Mouse (Mus musculus): Measurements from ENCODE around the gene Atp13a4.

Gene Atp13a4

DNA sequence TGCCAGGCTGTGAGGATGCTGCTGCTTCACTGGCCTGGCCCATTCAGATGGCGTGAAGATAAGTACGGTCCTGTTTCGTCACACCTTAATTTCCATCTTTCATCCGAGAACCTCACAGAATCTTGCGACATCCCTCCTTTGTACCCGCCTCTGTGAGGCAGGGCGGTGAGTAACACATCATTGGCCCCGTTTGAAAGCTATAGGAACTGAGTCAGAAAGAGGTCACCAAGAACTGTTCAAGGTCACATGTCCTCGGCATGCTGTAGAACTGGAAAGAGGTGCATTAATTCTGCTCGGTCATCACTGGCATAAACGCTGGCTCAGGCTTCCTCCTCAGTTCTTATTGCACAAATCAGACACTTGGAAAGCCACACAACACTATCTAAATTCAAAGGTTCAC, at the start of gene Atp13a4:
Gene Atp13a4, minus strand, starts transcription at position 36 of the 400 bp plus-strand sequence.
- in situ Hi-C loops (cut with MboI, MseI), result no loop called here

DNA sequence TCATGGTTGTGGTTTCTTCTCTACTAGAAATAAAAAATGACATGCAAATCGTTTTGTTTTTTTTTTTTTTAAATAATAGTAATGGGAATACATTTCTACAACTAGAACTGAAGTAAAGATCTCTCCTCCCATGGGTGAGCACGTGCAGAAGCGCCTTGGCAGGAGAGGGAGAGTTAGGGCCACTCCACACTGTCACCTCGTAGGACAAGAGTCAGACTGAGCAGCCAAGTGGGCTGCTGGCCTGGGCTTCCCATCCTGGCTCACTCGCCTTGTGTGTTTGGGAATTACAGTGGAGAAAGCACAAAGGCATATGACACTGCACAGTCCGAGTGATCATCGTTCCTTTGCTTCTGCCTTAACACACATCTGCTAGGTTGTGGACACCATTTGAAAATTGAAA, 47.5 kb upstream of the Atp13a4 start:
- in situ Hi-C loops (cut with MboI, MseI), result no loop called here

DNA sequence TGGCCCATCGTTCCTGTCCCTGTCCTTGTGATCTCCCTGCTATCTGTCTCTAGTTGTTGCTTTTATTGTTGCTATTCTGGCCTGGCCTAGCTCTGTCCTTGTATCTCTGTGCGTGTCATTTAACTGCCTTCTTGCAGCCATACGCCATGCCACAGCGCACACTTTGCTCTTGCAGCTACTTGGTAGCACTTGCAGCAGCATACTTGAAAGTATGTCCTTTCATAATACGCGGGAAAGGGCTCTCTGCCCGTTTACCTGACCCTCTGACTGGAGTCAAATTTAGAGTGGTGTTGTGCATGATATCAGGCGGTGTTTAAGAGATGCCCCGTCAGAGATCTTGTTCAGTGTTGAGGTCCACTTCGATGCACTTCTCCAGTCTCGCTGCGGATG, 35.1 kb upstream of the Atp13a4 start:
- in situ Hi-C loops (cut with MboI, MseI), result no loop called here

DNA sequence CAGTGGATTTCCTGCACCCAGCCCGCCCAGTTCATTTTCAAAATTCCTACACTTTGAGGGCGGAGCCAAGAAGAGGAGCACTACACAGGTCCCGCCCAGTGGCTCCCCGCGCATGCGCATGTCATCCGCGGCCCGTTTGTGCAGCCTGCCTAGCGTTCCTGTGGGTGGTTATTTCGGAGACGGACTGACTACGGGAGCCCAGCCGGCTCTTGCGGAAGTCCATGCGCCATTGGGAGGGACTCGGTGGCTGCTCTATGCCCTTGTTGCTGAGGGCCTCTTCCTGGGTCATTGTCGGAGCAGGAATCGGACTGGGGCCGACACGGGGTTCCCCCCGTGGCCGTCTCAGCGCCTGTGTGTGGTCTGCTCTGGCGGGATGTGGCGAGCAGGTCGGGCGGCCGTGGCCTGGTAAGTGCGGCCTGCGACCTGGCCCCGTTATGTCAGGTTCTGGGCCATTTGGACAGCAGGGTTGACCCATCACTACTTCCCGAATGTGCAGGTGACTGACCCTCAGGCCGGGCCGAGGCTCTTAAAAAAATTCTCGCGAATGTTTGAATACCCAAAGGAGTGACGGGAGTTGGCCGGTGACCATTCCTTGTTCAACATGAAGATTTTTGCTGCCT, 34.6 kb upstream of the Atp13a4 start, which contains the start of gene Opa1:
Gene Opa1, plus strand, starts transcription at position 168 of the 620 bp plus-strand sequence.
- in situ Hi-C loops (cut with MboI, MseI), result no loop called here

DNA sequence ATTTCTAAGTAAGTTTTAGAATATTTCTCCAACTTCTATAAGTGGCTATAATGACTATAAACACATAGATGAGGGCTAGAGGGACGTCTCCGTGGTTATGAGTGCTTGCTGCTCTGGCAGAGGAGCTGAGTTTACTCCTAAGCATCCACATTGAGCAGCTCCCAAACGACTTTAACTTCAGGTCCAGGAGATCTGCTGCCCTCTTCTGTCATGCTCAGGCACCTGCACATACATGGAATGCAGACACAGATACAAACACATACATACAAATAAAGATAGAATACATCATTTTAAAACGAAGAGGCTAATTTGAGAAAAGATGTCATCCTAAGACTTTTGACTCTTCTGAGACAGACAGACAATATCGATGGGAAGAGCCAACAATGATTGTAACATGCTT, 31.0 kb upstream of the Atp13a4 start:
- in situ Hi-C loops (cut with MboI, MseI), result no loop called here

DNA sequence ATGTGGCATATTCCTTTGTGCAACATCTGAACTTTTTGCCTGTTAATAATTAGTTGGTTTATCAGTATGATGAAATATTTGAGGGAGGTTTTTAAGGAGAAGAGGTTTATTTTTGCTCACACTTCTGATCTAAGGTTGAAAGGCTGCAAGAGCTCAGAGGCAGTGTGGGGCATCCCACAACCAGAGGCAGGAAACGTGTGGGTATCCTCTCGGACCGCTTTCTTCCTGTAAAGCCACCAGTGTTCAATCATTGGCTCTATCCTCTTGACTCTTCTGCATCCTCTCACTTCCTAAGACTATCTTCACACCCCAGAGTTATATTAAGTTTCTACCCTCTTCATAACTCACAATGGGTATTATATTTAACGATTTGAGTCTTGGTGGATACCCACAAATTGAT, 29.3 kb upstream of the Atp13a4 start:
- in situ Hi-C loops (cut with MboI, MseI), result loop anchor here in 1 of 2 experiments (25.0 kb wide), 2 partner anchors 112 to 987 kb away; no protein-coding TSS in a partner anchor

DNA sequence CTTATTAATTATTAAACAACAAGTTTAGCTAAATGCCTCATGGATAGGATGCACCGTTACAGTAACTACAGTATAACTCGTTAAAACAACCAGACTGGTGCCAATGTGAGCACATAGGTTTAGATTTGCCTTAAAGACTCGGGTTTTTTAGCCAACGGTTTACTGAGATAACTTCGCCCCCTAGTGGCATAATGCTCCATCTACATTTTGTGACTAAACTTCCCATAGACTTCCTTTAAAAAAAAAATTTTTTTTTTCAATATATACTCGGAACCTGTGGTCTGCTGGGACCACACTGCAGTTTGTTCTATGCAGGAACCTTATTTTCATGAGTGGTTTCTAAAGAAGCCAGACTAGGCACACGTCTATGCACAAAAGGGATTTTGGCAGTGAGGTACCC, 16.2 kb upstream of the Atp13a4 start:
- in situ Hi-C loops (cut with MboI, MseI), result loop anchor here (5.0 to 25.0 kb wide), 3 partner anchors 99 to 974 kb away; no protein-coding TSS in a partner anchor

DNA sequence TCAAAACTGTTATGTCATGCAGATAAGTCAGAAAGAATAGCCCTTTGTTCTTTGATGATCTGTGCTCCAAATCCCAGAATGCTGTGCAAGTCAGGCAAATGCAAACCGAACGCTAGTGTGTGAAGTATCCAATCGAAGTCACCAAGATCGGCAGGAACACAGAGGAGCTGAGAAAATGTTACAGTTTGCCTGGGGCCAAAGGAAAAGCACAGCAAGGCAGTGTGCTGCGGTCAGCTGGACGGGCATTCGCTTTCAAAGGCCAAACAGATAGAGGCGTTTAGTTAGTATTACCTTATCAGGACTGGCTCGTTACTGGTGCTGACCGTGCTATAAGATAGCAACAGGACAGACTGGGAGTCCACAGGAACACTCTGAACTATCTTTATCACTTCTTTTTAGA, 15.8 kb upstream of the Atp13a4 start:
- in situ Hi-C loops (cut with MboI, MseI), result loop anchor here (5.0 to 25.0 kb wide), 3 partner anchors 98 to 973 kb away; no protein-coding TSS in a partner anchor

DNA sequence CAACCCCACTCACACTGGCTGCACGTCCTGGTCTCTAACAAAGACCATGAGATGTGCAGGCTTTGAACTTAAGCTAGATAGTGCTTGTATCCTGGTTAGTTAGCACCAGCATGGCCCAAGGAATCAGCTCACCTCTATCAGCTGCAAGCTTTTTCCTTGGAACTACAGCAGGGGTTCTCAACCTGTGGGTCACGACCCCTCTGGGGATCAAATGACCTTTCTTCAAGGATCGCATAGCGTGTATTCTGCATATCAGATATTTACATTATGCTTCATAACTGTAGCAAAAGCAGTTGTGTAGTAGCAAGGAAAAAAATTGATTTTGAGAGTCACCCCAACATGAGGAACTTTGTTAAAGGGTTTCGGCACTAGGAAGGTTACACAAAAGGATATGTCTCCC, 15.0 kb upstream of the Atp13a4 start:
- in situ Hi-C loops (cut with MboI, MseI), result loop anchor here (5.0 to 25.0 kb wide), 4 partner anchors 97 to 972 kb away; no protein-coding TSS in a partner anchor

DNA sequence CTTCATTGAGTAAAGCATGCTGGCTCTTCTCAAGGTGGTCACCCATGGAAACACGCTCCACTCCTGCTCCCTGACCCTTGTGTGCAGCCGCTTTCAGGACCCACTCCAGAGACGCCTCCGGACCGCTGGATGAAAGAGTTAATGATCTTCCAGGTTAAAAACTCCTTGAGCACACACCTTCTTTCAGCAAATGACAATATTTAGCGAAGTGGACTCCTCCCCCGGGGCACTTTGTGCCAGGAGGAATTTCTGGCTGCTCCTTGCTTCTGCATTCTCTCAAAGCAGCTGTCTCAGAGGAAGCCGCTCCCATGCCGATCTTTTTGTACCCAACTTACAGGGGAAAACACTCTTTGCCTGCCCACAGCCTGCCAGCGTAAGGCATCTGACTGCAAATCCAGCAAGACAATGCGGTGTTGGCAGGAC, 3.4 kb downstream of the Atp13a4 start:
- in situ Hi-C loops (cut with MboI, MseI), result no loop called here

DNA sequence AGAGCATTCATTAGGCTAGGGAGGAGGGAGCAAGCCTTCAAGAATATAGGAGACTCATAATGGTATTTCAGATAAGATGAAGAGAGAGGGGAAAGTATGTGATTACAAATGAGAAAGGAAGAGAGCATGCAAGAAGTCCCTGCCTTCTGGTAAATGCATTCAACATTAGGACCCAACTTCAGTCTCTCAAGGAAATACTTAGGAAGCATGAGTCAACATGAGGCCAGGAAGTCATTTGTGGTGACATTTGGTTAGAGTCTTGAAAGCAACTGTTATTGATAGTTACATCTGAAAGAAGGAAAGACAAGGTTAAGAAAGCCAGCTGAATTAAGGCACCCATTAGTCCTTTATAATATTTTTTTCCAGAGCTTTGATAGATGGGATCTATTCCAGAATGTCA, 4.8 kb downstream of the Atp13a4 start:
- in situ Hi-C loops (cut with MboI, MseI), result no loop called here

DNA sequence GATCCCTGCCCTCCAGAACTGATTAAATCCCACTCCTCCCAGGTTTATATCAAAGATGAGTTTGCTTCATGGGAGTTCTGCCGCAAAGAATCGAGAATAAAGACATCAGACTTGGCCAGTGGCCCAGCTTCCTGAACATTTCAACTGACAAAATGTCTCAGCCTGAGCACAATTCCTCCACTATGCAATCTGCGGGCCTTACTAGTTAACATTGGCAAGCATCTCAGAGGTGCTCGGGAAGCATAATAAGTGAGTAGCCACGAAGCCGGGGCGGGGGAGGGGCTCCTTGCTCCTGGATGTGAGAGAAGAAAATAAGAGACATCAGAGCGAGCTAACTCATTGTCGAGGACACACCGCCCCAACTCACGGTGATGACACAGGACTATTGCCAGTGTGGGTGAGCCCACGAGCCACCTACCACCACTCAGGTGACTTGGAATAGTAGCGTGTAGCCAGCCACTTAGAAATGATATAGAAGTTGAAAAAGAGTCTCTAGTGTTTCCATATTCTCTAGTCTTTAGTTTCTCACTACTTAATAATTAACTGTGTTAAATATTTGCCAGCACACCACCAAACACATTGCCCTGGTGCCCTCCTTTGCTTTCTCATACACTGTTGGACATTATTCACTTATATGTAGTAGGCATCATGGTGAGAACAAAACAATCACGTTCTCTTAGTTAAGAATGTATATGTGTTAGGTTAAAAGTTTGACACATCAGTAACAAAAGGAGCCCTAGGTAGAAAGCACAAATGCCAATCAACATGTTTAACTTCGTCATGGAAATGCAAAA, 8.1 kb downstream of the Atp13a4 start:
- in situ Hi-C loops (cut with MboI, MseI), result no loop called here

DNA sequence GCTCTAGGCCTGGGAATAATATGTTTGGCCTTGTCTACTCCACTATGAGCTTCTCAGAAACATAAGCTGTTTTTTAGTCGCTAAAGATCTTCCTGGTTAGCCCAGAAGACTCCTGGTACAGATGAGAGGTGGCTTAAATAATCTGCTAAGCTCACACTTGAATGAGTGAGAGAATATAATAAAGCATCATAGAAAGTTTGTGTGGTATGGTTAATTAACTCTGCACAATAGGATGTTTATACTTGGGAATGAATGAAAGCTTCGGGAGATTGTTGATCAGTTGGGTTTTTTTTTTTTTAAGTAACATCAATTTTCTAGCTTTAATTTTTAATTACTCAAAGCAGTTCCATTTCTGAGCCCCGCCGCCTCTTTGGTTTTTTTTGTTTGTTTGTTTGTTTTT, 8.8 kb downstream of the Atp13a4 start:
- in situ Hi-C loops (cut with MboI, MseI), result no loop called here

DNA sequence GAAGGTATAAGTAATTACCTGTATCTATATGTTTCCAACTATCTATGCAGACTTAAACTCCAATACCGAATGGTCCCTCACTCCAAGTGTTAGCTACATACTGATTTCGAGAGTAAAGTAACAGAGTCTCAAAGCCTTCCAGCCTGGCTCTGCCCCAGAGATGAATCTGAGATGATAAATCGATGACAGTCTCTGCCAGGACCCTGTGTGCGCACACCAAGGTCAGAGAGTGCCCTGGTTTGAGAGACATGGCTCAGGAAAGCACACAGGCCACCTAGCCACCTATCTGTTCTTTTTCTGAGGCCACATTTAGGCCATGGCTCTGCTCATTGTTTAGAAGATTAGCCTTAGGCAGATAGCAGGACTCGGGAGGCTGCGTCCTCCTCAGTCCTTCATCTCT, 11.0 kb downstream of the Atp13a4 start:
- in situ Hi-C loops (cut with MboI, MseI), result no loop called here

DNA sequence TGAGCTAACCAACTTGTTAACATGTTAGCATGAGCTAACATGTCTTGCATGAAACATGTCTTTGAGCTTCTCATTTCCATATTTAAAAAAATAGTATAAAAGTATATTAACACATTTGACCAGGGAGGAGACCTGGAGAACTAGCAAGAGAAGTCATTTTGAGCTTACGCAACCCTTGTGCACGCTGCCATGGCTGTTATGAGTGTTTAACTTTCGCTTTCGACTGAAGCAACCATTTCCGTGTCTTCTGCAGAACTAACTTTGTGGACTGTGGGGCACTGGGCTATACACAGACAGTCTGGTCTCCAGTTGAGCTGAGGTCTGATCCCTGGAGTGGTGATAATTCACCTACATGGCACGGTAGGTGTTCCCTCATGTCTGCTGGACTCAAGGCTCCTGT, 17.6 kb downstream of the Atp13a4 start:
- in situ Hi-C loops (cut with MboI, MseI), result no loop called here

DNA sequence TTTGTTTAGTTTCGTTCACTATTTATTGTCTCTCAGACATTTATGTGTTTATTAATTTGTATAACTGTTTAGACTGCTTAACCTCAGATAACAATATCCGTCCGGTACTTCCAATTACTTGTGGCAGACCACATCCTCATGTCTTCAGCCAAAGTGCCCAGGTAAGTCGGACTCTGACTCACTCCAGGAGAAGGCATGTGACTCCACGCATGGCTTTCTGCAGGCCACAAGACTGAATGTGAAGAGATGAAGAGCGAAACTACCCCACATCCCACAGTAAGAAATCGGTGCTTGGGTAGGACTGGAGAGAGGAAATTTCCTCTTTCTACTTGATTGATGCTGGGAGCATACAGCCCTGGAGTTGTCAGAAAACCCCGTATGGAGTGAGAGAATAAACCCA, 18.1 kb downstream of the Atp13a4 start:
- in situ Hi-C loops (cut with MboI, MseI), result no loop called here

DNA sequence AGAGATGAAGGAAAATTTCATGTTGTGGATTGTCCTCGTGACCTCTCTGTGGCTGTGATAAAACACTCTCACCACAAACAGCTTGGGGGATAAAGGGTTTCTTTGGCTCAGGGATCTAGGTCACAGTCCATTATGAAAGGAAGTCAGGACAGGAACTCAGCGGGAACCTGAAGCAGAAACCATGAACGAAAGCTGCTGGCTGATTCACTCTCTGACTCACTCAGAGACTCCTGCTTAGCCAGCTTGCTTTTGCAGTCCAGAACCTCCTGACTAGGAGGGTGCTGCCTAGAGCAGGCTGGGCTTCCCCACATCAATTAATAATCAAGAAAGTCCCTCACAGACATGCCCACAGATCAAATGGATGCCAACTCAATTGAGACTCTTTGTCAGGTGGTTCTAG, 32.2 kb downstream of the Atp13a4 start:
- in situ Hi-C loops (cut with MboI, MseI), result loop anchor here in 1 of 2 experiments (25.0 kb wide), 1 partner anchor 475 kb away; no protein-coding TSS in a partner anchor

DNA sequence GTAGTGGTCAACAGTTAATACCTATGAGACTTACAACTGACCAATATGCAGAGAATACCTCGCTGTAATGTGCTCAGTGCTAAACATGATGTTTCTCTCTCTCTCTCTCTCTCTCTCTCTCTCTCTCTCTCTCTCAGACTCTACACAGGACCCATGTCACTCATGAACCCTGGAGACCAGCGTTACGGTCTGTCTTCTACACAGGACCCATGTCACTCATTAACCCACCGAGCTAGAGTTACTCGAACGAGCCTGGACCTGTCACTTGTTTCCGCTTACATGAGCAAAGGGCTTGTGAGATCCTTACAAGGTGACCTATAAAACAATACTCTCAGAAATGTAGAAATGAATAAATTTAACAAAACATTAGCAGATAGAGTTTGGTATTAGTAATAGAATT, 33.9 kb downstream of the Atp13a4 start:
- in situ Hi-C loops (cut with MboI, MseI), result loop anchor here in 1 of 2 experiments (25.0 kb wide), 1 partner anchor 473 kb away; no protein-coding TSS in a partner anchor

DNA sequence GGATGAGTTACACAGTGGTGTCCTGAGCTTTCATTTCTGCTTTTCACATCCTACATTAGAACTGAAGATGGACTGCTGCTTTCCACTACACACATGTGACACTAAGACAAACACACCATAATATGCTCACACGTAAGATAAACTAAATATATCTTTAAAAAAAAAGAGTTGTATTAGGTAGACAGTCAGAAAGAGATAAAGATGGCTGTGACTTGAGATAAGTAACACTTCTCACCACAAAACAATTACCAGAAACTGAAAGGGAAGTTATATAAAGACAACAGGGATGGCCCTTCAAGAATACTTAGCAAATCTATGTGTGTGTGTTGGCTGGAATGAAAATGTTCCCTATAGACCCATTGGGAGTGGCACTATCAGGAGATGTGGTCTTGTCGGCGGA, 34.8 kb downstream of the Atp13a4 start:
- in situ Hi-C loops (cut with MboI, MseI), result loop anchor here in 1 of 2 experiments (25.0 kb wide), 1 partner anchor 473 kb away; no protein-coding TSS in a partner anchor

DNA sequence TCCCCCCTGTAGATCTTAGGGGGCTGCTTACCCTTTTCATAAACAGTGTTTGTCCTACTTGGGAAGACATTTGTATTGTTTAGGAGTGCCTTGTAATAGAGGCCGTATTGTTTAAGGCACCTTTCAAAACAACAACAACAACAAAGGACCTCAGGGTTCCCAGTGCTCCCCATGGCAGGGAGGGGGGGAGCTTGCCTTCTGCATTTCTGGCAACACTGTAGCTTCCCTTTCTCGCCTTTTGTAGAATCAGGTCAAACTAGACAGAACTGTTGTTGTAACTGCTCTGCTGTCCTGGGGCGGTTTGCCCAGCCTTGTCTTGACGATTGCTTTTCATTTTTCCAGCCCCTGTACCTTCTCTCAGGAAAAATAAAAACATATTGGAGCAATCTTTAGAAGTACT, 40.0 kb downstream of the Atp13a4 start:
- in situ Hi-C loops (cut with MboI, MseI), result loop anchor here in 1 of 2 experiments (25.0 kb wide), 1 partner anchor 467 kb away; no protein-coding TSS in a partner anchor

DNA sequence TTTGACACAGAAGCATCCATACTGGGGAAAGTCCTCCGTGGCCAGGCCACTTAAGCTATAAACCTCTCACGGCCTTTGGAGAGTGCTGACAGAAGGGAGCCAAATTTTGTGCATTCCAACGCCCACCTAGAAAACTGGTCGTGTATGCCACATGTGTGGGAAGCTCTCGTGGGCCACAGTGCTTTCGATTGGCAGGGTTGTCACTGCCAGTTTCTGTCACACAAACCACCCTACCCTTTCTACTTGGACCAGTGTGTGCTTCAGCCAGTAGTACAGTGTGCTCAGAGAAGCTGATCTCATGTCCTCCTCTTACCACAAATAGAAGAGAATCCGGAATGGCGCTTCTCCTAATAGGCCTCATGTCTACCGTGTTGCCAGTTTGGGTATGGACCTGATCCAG, 40.5 kb downstream of the Atp13a4 start:
- in situ Hi-C loops (cut with MboI, MseI), result loop anchor here in 1 of 2 experiments (25.0 kb wide), 1 partner anchor 467 kb away; no protein-coding TSS in a partner anchor

DNA sequence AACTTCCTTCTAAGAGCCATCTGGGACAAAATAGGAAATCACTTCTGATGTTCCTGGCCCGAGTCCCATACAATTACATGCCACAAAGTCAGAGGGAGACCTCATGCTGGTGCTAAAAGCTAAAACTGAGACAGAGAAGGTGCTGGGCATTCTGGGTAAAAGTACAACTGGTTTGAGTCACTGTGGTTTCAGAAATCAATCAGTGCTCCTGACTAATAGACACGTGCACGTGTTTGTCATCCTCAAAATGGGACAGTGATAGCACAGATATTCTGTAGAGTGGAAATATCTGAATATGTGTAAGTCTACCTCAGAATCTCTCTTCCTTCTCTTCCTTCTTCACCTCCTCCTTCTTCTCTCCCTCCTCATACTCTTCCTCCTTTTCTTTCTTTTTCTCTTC, 53.6 kb downstream of the Atp13a4 start:
- in situ Hi-C loops (cut with MboI, MseI), result no loop called here
